Mouse (Mus musculus): ENCODE results near the gene Cep63. TPM values are rescaled to one million over a fixed set of nuclear protein-coding genes. Genes with fewer than 3 reads are reported as not detected.

Cep63 gene
- polyA plus RNA-seq, 1 experiment from 2014 or later = 43.0 TPM

Other genes with a start within 250 kb of the Cep63 start
- gene Ky, start 120.8 kb downstream of the Cep63 start, polyA plus RNA-seq (2015; fragmentation: Nextera tagmentation; extraction: Ambion mirVana) = 0.29 and 0.36 TPM in 2 replicates
- 194 and 200 TPM in 2 replicates for gene Anapc13, start 238 bp downstream of the Cep63 start, polyA plus RNA-seq (2015; fragmentation: Nextera tagmentation; extraction: Ambion mirVana)
- 64.7 and 67.3 TPM in 2 replicates for gene Amotl2, start 90.1 kb upstream of the Cep63 start, polyA plus RNA-seq (2015; fragmentation: Nextera tagmentation; extraction: Ambion mirVana)
- gene Ryk, start 208.4 kb upstream of the Cep63 start, polyA plus RNA-seq (2015; fragmentation: Nextera tagmentation; extraction: Ambion mirVana) = 10.9 and 11.0 TPM in 2 replicates

Data from hindbrain, embryonic 13.5 days (tissue).